Mouse (Mus musculus) cortical plate, adult 2 months (tissue): ENCODE results near the gene Prdm16.

Experiments used
- CTCF ChIP-seq: fragments of 200-500 bp; IDR thresholded peaks from 2 replicates; pipeline ENCODE4 v1.5.1; 2011; ENCODE audit warnings: mild to moderate bottlenecking, control low read depth, low read length; ENCODE audit not compliant: insufficient read depth; ENCODE audit errors: extremely low read depth
- POLR2A ChIP-seq: fragments of 200-500 bp; IDR thresholded peaks from 2 replicates; pipeline ENCODE4 v1.6.1; 2011; ENCODE audit warnings: mild to moderate bottlenecking, low read length, control low read depth; ENCODE audit not compliant: insufficient read depth; ENCODE audit errors: extremely low read depth

GRCm38 (mm10) chr4:154482695-154483094 is 154.0 kb downstream of the Prdm16 start:
- TF ChIP-seq CTCF (no peak), POLR2A (no peak)
